Mouse (Mus musculus) C2C12 (cell line): ENCODE data around the gene Gm20388. TPM values are rescaled to one million over a fixed set of nuclear protein-coding genes. Genes with fewer than 3 reads are reported as not detected.

Source experiments
- H3K27me3 ChIP-seq: one replicate; pipeline ENCODE4 v1.6.1; 2011; ENCODE audit not compliant: control insufficient read depth, insufficient read depth, insufficient read length
- H3K36me3 ChIP-seq: one replicate; pipeline ENCODE4 v1.6.1; 2011; ENCODE audit not compliant: control insufficient read depth, insufficient read depth
- H3K4me3 ChIP-seq: one replicate; pipeline ENCODE4 v1.5.1; 2011; ENCODE audit warnings: mild to moderate bottlenecking, control low read depth; ENCODE audit not compliant: poor library complexity, insufficient read depth, severe bottlenecking
- H3K79me2 ChIP-seq: one replicate; pipeline ENCODE4 v1.6.1; 2011; ENCODE audit not compliant: control insufficient read depth, insufficient read depth
- H3K79me3 ChIP-seq: one replicate; pipeline ENCODE4 v1.6.1; 2011; ENCODE audit warnings: low read depth, control low read depth
- H3ac ChIP-seq: one replicate; pipeline ENCODE3; 2011; ENCODE audit warnings: low read depth; ENCODE audit not compliant: control insufficient read depth, insufficient read length
- CEBPB ChIP-seq: IDR thresholded peaks from one replicate; pipeline ENCODE4 v1.6.1; 2011; ENCODE audit warnings: low read depth, mild to moderate bottlenecking, control low read depth, moderate library complexity
- CTCF ChIP-seq: IDR thresholded peaks from one replicate; pipeline ENCODE4 v1.5.1; 2011; ENCODE audit not compliant: control insufficient read depth, insufficient read depth, insufficient read length
- FOSL1 ChIP-seq: IDR thresholded peaks from one replicate; pipeline ENCODE4 v1.8.0; 2011; ENCODE audit warnings: mild to moderate bottlenecking, low read length; ENCODE audit not compliant: poor library complexity, insufficient read depth, severe bottlenecking
- MAX ChIP-seq: IDR thresholded peaks from one replicate; pipeline ENCODE4 v1.6.1; 2011; ENCODE audit warnings: mild to moderate bottlenecking, control low read depth
- MYOD1 ChIP-seq: IDR thresholded peaks from one replicate; pipeline ENCODE4 v1.6.1; 2011; ENCODE audit warnings: low read depth; ENCODE audit not compliant: control insufficient read depth, insufficient read length
- MYOG ChIP-seq: IDR thresholded peaks from one replicate; pipeline ENCODE4 v1.6.1; 2011; ENCODE audit not compliant: control insufficient read depth, insufficient read length; ENCODE audit errors: extremely low read depth
- USF1 ChIP-seq: IDR thresholded peaks from one replicate; pipeline ENCODE4 v1.6.1; 2011; ENCODE audit warnings: low read depth, mild to moderate bottlenecking, control low read depth, moderate library complexity
- polyA plus RNA-seq: library from polyadenylated mRNA; unstranded; fragments of >200 nt; fragmentation: generic; extraction: Trizol; gene quantifications from one replicate; pipeline ENCODE4 v1.2.1, GENCODE M21; 2012; ENCODE audit warnings: missing spikeins

Gm20388 gene
- polyA plus RNA-seq, 1 experiment = 15.0 TPM

- peaks cover 88% of the 10 kb centered on the region for H3K36me3 ChIP-seq
These were observed 4014.1 kb downstream of the Gm20388 start for GRCm38 (mm10) chr8:123924719-123925118.

GRCm38 (mm10) chr8:123925671-123926070 lies 4015.0 kb downstream of the Gm20388 start:
- TF ChIP-seq MAX = no peak
- no peak for TF ChIP-seq CEBPB
- no peak for TF ChIP-seq USF1
- no peak for TF ChIP-seq CTCF
- TF ChIP-seq MYOG = no peak
- no peak for TF ChIP-seq MYOD1
- no peak for TF ChIP-seq FOSL1
- H3K4me3 ChIP-seq = no peak overlapping the region
- H3K36me3 ChIP-seq = peaks cover 89% of the 10 kb centered on the region
- H3K79me3 ChIP-seq = no peaks in the 10 kb centered on the region
- H3K27me3 ChIP-seq = no peaks in the 10 kb centered on the region
- no peaks in the 10 kb centered on the region for H3K79me2 ChIP-seq
- no peak overlapping the region for H3ac ChIP-seq

More at GRCm38 (mm10) chr8:123924719-123925118, 4014.1 kb downstream of the Gm20388 start:
- Histone ChIP-seq H3K27me3 (no peaks in the 10 kb centered on the region), H3ac (no peak overlapping the region), H3K79me3 (no peaks in the 10 kb centered on the region), H3K4me3 (no peak overlapping the region), H3K79me2 (no peaks in the 10 kb centered on the region)
- TF ChIP-seq MAX (peak; percentile 51), CEBPB (no peak), CTCF (peak; percentile 90)

GRCm38 (mm10) chr8:123929026-123929425 lies 4018.4 kb downstream of the Gm20388 start:
- H3K79me2 ChIP-seq = no peaks in the 10 kb centered on the region
- H3K36me3 ChIP-seq = peaks cover 64% of the 10 kb centered on the region
- H3K79me3 ChIP-seq = no peaks in the 10 kb centered on the region
- H3ac ChIP-seq = no peak overlapping the region
- TF ChIP-seq CTCF (no peak), FOSL1 (no peak), MAX (no peak), CEBPB (no peak), USF1 (no peak), MYOD1 (no peak), MYOG (no peak)
- no peaks in the 10 kb centered on the region for H3K27me3 ChIP-seq
- no peak overlapping the region for H3K4me3 ChIP-seq

GRCm38 (mm10) chr8:123948942-123949685 lies 4038.5 kb downstream of the Gm20388 start, which contains the start of gene Nup133:
Gene Nup133, minus strand, starts transcription at chr8:123949265.
- Histone ChIP-seq H3K79me2 (peaks cover 25% of the 10 kb centered on the region), H3ac (peak within 1 kb of the TSS; percentile 92), H3K27me3 (no peaks in the 10 kb centered on the region), H3K79me3 (peaks cover 21% of the 10 kb centered on the region), H3K36me3 (peaks cover 22% of the 10 kb centered on the region), H3K4me3 (peak within 1 kb of the TSS; percentile 98)
- peak; percentile 88 for TF ChIP-seq MAX
- TF ChIP-seq FOSL1 = no peak

GRCm38 (mm10) chr8:123949686-123949986 lies 4039.0 kb downstream of the Gm20388 start:
- peak overlapping the region; percentile 92 for H3ac ChIP-seq
- TF ChIP-seq CEBPB (no peak), MYOG (no peak), USF1 (no peak), CTCF (no peak), MYOD1 (no peak), FOSL1 (no peak), MAX (no peak)
- peaks cover 18% of the 10 kb centered on the region for H3K36me3 ChIP-seq
- H3K79me3 ChIP-seq = peaks cover 21% of the 10 kb centered on the region
- H3K27me3 ChIP-seq = no peaks in the 10 kb centered on the region
- H3K79me2 ChIP-seq = peaks cover 25% of the 10 kb centered on the region
- peak overlapping the region; percentile 98 for H3K4me3 ChIP-seq

- TF ChIP-seq FOSL1 (no peak), MAX (no peak), USF1 (no peak), MYOG (no peak), CEBPB (no peak), MYOD1 (no peak), CTCF (no peak)
- Histone ChIP-seq H3K79me3 (peaks cover 21% of the 10 kb centered on the region), H3K27me3 (no peaks in the 10 kb centered on the region)
These were observed 4039.6 kb downstream of the Gm20388 start for GRCm38 (mm10) chr8:123950077-123950802.

More at GRCm38 (mm10) chr8:123950077-123950802, 4039.6 kb downstream of the Gm20388 start:
- Histone ChIP-seq H3K36me3 (peaks cover 11% of the 10 kb centered on the region), H3K79me2 (peaks cover 25% of the 10 kb centered on the region), H3ac (peak overlapping the region; percentile 92), H3K4me3 (peak overlapping the region; percentile 98)
